Mouse (Mus musculus): ENCODE results near the gene Slc6a1.
"Not testable (repeated sequence)": the region's sequence is repeated elsewhere in the genome, so short reads cannot be mapped to it uniquely, and the experiment has no call there.

Gene Slc6a1

DNA sequence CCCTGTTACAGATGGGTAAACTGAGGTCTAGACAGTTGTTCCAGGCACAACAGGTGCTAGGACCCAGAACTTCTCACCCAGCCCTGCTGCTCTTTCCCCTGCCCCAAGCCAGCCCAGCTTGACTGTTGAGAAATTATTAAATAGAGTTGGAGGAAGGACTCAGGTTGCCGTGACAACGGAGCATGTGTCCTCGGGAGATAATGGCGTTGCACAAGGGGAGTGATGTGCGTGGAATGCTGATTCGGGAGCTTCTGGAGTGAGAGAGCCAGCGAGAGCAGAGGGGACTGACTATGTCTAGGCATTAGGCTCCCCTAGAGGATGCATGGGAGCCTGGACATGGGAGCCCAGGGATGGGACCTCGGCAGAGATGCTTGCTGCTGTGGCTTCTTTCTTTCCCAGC is 7.7 kb downstream of the Slc6a1 start:
- no peak for DNase-seq (ENCODE audit: low read depth)

GRCm38 (mm10) chr6:114290929-114291328 is 8.5 kb downstream of the Slc6a1 start:
- DNase-seq (ENCODE audit: low read depth), result no peak

GRCm38 (mm10) chr6:114291396-114291795 is 9.0 kb downstream of the Slc6a1 start:
- no peak for DNase-seq (ENCODE audit: low read depth)

DNA sequence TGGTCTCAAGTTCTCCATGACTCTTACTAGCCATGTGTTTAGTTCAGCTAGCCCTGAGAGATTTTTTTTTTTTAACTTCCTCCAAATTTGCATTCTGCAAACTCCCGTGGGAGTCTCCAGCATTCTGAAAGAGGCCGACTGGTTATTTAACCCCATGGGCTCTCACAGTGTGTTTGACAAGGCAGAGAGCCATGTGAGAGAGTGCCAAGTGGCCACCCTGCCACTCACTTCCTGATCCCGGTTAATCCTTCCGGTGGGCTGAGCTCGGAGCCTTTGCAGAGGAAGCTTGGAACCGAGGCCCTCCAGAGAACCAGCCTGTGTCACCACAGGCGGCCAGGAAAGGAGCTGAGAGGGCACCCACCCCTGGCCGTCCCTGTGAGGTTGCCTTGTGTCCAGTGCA is 11.1 kb downstream of the Slc6a1 start:
- no peak for DNase-seq (ENCODE audit: low read depth)

DNA sequence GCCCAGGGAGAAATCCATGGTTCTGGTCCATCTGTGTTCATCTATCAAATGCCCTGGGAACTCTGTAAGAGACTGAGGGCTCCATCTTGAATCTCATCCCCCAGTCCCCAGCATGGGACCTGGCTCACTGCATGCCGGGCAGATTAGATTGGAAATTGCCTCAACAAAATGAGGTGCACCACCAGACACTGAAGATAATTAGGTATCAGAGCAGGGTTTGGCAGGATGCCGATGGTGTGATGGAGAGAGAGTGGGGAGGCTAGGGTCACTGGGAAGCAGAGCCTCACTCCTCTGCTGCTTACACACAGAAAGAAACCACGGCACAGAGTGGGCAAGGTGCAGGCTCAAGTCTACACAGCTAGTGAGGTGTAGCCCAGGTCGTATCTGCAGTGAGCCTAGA is 12.7 kb downstream of the Slc6a1 start:
- DNase-seq (ENCODE audit: low read depth), result no peak

- DNase-seq (ENCODE audit: low read depth), result no peak
Observed at GRCm38 (mm10) chr6:114297260-114298002, 15.0 kb downstream of the Slc6a1 start.

DNA sequence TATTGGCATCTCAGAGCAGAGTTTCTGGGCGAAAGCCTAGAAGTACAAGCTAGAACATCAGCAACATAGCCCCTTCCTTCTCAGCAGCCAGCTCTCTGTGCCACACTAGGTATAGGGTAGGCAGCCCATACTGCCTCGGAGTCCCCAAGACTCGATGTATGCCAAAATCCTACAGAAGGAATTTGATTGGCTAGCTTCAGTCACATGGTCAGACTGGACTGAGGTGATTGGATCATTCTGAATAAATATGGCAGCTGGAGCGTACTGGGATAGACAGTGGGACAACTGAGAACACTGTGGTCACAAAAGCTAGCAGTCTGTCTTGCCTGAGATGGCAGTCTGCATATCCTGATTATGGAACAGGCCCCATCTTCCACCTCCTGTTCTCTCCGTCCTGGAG is 17.3 kb downstream of the Slc6a1 start:
- no peak for DNase-seq (ENCODE audit: low read depth)

DNA sequence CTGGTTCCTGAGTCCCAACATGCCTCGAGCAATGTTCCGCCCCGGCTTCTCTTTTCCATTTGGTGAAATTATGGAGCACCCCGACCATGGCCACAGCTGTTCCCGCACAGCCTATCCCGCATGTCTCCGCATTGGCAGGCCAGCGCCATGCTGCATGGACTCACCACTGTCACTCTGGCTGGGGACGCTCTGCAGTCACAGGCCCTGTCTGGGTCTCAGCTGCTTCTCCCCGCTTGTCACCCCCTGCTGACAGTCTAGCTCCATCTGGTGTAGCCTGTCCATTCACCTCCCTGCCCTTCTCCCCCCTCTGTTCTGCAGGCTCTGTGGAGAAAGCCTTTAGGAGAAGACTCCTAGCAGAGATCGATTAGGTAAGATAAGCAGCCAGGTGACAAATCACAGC is 18.3 kb downstream of the Slc6a1 start:
- DNase-seq (ENCODE audit: low read depth), result no peak

GRCm38 (mm10) chr6:114304668-114305067 is 22.2 kb downstream of the Slc6a1 start:
- DNase-seq (ENCODE audit: low read depth), result no peak

GRCm38 (mm10) chr6:114320511-114320910 is 38.1 kb downstream of the Slc6a1 start:
- no peak for DNase-seq (ENCODE audit: low read depth)

GRCm38 (mm10) chr6:114321146-114321545 is 38.7 kb downstream of the Slc6a1 start:
- DNase-seq (ENCODE audit: low read depth), result no peak

GRCm38 (mm10) chr6:114322914-114323313 is 40.5 kb downstream of the Slc6a1 start:
- no peak for DNase-seq (ENCODE audit: low read depth)

- no peak for DNase-seq (ENCODE audit: low read depth)
Observed at GRCm38 (mm10) chr6:114324808-114325207, 42.4 kb downstream of the Slc6a1 start.

GRCm38 (mm10) chr6:114329597-114330470 is 47.4 kb downstream of the Slc6a1 start:
- no peak for DNase-seq (ENCODE audit: low read depth)

- DNase-seq (ENCODE audit: low read depth), result no peak
Observed at GRCm38 (mm10) chr6:114331926-114332325, 49.5 kb downstream of the Slc6a1 start.

DNA sequence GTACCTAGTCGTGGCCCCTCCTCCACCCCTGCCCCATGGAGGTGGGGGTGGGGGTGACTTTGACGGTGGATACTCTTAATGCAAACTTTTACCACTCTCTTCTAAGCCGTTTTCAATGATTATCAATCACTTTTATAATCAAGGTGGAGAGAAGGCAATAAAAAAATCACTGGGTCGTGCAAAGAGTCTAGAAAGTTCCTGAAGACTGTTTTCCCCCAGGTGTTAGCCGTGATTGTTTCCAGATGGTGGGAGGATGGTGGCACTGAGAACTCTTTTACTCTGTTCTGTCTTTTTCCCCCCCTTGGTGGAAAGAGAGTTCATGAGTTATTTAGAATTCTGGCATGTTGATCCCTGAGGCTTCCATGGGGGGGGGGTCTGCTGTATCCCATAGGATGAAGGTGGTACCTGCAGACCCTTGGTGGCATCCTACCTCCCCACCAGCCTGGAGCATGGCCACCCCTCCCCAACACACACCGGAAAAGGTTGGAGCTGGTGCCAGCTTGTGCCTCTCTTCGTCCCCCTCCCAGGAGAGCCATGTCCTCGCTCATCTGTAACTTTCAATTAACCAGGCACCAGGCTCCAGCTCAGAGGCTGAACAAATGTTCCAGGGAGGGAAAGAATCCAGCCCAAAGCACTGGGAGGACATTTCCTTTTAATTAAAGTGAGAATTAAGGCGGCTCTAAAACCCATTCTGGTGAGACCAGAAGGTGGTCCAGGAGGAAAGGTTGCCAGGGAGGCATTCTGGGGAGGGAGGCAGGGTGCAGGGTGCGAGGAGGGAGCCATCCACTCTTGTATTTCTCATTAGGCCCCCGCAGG is 53.9 kb downstream of the Slc6a1 start:
- DNase-seq (ENCODE audit: low read depth), result no peak

DNA sequence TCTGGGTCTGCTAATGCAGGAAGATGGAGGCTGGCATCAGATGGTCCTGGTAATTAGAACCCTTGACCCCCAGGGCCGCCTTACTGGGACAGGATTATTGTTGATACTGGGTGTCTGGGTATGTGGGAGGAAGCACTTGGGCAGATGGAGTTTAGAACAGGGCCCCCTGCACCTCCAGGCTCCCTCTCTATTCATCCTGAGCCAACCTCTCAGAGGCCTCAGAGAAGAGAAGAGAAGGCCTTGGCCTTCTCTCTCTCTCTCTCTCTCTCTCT is 54.4 kb downstream of the Slc6a1 start:
- DNase-seq (ENCODE audit: low read depth), result no peak

GRCm38 (mm10) chr6:114341381-114341780 is 58.9 kb downstream of the Slc6a1 start:
- DNase-seq (ENCODE audit: low read depth), result not testable (repeated sequence)

GRCm38 (mm10) chr6:114343740-114344139 is 61.3 kb downstream of the Slc6a1 start:
- no peak for DNase-seq (ENCODE audit: low read depth)

DNA sequence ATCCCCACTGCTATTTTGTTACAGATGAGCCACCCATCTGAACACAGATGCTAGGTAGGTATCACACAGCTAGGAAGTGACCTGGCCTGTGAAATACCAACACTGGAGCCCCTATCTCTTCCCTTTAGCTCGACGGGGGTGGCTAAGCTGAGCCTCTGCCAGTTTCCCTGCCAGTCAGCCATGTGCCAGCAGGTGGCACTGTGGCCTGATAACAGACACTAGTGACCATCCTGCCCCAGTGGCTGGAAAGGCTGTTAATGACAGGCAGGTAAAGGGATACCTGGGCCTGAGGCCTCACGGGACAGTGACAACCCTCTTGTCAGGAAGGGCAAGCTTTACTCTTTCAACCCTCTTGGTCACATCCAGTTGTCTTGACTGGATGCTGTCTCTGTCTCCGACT is 62.7 kb downstream of the Slc6a1 start:
- no peak for DNase-seq (ENCODE audit: low read depth)

DNA sequence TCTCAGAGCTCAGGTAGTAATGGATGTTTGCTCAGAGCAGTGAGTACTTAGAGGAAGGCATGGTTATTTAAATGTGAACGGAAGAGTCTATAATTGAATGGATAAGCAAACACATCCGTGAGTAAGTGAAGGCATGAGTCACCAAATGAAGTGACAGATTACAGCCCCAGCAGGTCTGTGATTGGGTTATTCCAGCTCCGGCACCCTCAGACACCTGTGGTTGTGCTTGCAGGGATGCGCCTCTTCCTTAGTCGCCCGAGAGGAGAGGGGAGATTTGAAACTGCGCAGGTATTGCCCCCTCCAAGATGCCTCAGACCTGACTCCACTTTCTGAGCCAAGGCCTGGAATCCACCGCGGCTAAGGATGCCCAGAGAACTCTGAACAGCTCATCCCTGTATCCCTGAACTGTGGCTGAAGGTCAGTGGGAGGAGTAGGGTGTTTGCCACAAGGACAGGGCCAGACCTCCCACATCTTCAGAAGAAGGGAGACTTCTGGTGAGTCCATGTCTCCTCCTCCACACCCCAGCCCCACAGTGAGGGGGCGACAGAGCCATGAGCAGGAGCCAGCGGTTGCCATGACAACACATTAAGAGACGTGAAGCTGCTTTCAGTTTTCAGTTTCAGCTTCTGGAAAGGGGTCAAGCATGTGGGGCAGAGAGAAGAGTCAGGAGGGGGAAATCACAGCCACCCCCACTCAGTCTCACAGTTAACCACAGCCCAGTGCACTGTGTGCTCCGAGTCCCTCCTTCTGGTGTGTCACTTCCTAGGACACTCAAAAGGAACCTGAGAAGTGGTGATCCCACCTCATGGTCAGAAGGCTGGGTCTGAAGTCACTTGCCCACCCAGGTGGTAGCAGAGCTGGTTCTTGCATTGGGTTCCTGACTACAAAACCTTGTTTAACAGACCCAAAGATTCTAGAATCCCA is 65.7 kb downstream of the Slc6a1 start:
- no peak for DNase-seq (ENCODE audit: low read depth)

GRCm38 (mm10) chr6:114354635-114355034 is 72.2 kb downstream of the Slc6a1 start:
- no peak for DNase-seq (ENCODE audit: low read depth)

Data from c-Kit-positive CD71-positive TER-119-negative erythroid progenitor cells, embryonic 14.5 days (primary cell).